Mouse (Mus musculus) neural tube, embryonic 11.5 days (tissue): ENCODE results near the gene Dexi. TPM values are rescaled to one million over a fixed set of nuclear protein-coding genes. Genes with fewer than 3 reads are reported as not detected.

Experiments used
- ATAC-seq: fragments of 200-750 bp; cut with Nextera tagmentation; 2 replicates; pipeline ENCODE4 v1.8.0; 2017; ENCODE audit warnings: moderate number of reproducible peaks, mild to moderate bottlenecking, moderate TSS enrichment, moderate library complexity; ENCODE audit not compliant: insufficient read depth, low FRiP score, low TSS enrichment
- DNase-seq: peaks from one replicate; pipeline ENCODE4 v3.0.0-alpha.2; 2015; ENCODE audit warnings: low spot score
- H3K27ac ChIP-seq: fragments of 300-500 bp; sonication (generic); 2 replicates; pipeline ENCODE4 v1.5.1; 2014; ENCODE audit warnings: low read depth, mild to moderate bottlenecking, low read length
- H3K27me3 ChIP-seq: fragments of 300-500 bp; sonication (generic); 2 replicates; pipeline ENCODE4 v1.6.1; 2014; ENCODE audit warnings: mild to moderate bottlenecking, low read length, mixed read lengths; ENCODE audit not compliant: control insufficient read depth, insufficient read depth
- H3K36me3 ChIP-seq: fragments of 300-500 bp; sonication (generic); 2 replicates; pipeline ENCODE4 v1.6.1; 2014; ENCODE audit warnings: mild to moderate bottlenecking, low read length, moderate library complexity, mixed read lengths; ENCODE audit not compliant: control insufficient read depth, insufficient read depth
- H3K4me1 ChIP-seq: fragments of 300-500 bp; sonication (generic); 2 replicates; pipeline ENCODE4 v1.6.1; 2014; ENCODE audit warnings: low read length, mixed read lengths; ENCODE audit not compliant: control insufficient read depth, insufficient read depth
- H3K4me2 ChIP-seq: fragments of 300-500 bp; sonication (generic); 2 replicates; pipeline ENCODE4 v1.6.1; 2014; ENCODE audit warnings: low read depth, mild to moderate bottlenecking, moderate library complexity
- H3K4me3 ChIP-seq: fragments of 300-500 bp; sonication (generic); 2 replicates; pipeline ENCODE4 v1.5.1; 2014; ENCODE audit warnings: low read depth, low read length
- H3K9ac ChIP-seq: fragments of 300-500 bp; sonication (generic); 2 replicates; pipeline ENCODE4 v1.6.1; 2014; ENCODE audit warnings: mild to moderate bottlenecking, low read length
- H3K9me3 ChIP-seq: fragments of 300-500 bp; sonication (generic); 2 replicates; pipeline ENCODE4 v1.6.1; 2016; ENCODE audit warnings: low read length; ENCODE audit not compliant: control insufficient read depth
- WGBS: fragments of 180-500 bp; shearing (Covaris S2); extraction: QIAGEN DNeasy Blood & Tissue Kit; methylation state at CpG from one replicate; pipeline ENCODE4 v1.1.7; 2014; 5-methylcytosine and 5-hydroxymethylcytosine counted together
- polyA plus RNA-seq: library from polyadenylated mRNA; unstranded; fragments of >200 nt; fragmentation: Nextera tagmentation; extraction: Ambion mirVana; gene quantifications from 2 replicates; pipeline ENCODE4 v1.2.1, GENCODE M21; 2014

Dexi gene
- polyA plus RNA-seq, 1 experiment from 2014 or later = 24.1 TPM

GRCm38 (mm10) chr16:10546865-10547264 is 4.0 kb upstream of the Dexi start:
- Histone ChIP-seq H3K9me3 (no peaks in the 10 kb centered on the region), H3K9ac (no peak overlapping the region), H3K27me3 (no peaks in the 10 kb centered on the region), H3K4me3 (no peak overlapping the region), H3K27ac (no peak overlapping the region), H3K36me3 (no peaks in the 10 kb centered on the region), H3K4me2 (no peak overlapping the region), H3K4me1 (peaks cover 6% of the 10 kb centered on the region; the same call in 1 of the 2 replicates)
- DNase-seq (no peak), ATAC-seq (no peak)
- WGBS = 77% methylated on average over 3 of the region's 3 CpGs

DNA sequence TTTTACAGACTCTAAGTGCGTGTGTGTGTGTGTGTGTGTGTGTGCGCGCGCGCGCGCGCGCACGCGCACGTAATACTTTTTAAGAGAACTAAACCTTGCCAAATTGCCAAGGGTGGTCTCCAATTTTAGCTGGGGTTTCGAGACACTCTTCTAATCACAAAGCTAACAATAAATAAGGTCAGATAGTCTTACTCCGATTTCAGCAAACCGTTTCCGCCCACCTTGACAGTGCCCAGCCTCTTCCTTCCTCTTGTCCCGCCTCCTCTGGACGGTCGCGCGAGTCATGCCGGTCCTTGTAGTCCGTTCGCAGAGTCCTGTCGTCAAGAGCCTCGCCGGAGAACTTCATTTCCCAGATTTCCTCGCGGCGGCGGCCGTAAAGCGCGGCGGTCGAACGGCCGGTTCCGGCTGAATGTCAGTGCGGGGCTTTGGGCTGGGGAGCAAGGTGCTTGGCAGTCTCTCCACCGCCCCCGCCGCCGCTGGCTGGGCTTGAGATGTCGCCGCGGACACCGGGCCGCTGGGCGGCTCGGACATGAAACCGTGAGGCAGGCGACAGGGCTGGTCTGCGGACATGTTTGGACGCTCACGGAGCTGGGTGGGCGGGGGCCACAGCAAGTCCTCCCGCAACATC is 2.3 kb upstream of the Dexi start, which contains the start of gene Clec16a:
Gene Clec16a (plus strand): TSS at position 345 of the 628 bp plus-strand sequence.
- Histone ChIP-seq H3K9me3 (no peaks in the 10 kb centered on the region), H3K4me2 (peak within 1 kb of the TSS; percentile 51), H3K36me3 (no peaks in the 10 kb centered on the region), H3K27ac (no peak within 1 kb of the TSS), H3K4me3 (peak within 1 kb of the TSS; percentile 55), H3K27me3 (no peaks in the 10 kb centered on the region), H3K4me1 (peaks cover 21% of the 10 kb centered on the region), H3K9ac (peak within 1 kb of the TSS; percentile 47)
- ATAC-seq = peak; percentile 87
- DNase-seq = peak; percentile 95
- under 1% methylated on average over 58 of the region's 58 CpGs for WGBS

DNA sequence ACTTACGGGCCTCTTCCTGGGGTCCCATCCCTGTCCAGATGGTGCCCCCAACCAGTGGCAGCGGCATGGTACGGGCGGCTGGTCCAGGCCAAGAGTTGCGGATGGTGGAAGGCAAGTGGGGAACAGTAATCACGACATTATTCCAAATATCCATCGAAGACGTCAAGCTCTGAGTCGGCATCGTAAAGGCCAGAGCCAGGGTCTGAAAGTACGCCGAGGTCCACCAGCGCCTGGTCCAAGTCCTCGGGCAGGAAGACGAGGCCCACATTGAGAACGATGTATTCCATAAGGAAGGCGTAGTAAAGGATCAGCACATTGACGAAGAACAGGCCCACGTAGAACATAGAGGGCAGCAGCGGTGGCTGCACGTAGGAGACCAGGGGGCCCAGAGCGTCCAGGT is 588 bp downstream of the Dexi start:
- H3K4me3 ChIP-seq = peak overlapping the region; percentile 87
- WGBS = 3% methylated on average over 22 of the region's 22 CpGs
- no peak; the same call in 1 of the 2 replicates for ATAC-seq
- H3K4me1 ChIP-seq = peaks cover 21% of the 10 kb centered on the region
- H3K36me3 ChIP-seq = no peaks in the 10 kb centered on the region
- peak overlapping the region; percentile 73; the same call in 1 of the 2 replicates for H3K27ac ChIP-seq
- H3K4me2 ChIP-seq = peak overlapping the region; percentile 91
- no peaks in the 10 kb centered on the region for H3K27me3 ChIP-seq
- peak overlapping the region; percentile 92 for H3K9ac ChIP-seq
- no peaks in the 10 kb centered on the region for H3K9me3 ChIP-seq
- peak; percentile 34 for DNase-seq

GRCm38 (mm10) chr16:10541598-10541930 is 1.3 kb downstream of the Dexi start:
- Histone ChIP-seq H3K4me3 (peak overlapping the region; percentile 87), H3K27ac (no peak overlapping the region), H3K36me3 (no peaks in the 10 kb centered on the region), H3K4me2 (peak overlapping the region; percentile 91), H3K9ac (peak overlapping the region; percentile 92), H3K27me3 (no peaks in the 10 kb centered on the region), H3K9me3 (no peaks in the 10 kb centered on the region), H3K4me1 (peaks cover 21% of the 10 kb centered on the region)
- no peak for ATAC-seq
- no peak for DNase-seq
- 43% methylated on average over 7 of the region's 7 CpGs for WGBS

DNA sequence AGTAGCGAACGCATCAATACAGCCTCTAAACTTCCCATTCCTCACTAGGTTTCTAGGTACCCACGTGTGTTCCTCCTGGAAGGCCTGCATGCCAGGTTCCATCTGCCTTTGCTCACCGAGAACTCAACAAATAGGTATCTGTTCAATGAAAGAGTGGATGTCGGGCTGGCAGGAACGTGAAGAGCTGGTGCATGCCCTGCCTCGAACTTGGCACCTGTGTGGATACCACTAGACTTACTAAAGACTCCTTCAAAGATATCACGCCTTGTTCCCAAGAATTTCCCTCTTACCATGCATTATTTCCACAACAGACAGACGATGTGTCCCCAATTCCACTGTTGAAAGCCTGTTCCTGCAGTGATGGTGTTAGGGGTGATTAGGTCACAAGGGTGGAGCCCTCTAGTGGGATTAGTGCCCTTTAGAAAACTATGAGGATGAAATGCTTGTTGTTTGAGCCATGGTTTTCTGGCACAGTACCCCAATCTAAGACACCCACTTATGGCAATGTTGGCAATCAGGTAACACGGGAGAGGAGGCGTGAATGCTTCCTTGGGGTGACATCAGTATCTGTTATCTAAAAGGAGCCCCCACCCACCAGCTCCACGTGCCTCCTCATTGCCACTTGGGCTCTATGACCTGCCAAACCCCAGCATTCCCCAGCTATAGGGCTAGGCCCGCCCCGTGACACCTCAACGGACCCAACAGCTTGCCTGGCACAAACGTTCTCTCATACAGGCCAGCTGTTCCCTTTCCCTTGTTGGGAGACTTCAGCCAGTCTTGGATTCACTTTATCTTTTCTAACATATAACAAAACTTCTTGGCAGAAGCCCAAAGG is 1.9 kb downstream of the Dexi start:
- Histone ChIP-seq H3K4me3 (peak overlapping the region; percentile 87), H3K27ac (no peak overlapping the region), H3K4me2 (peak overlapping the region; percentile 91), H3K4me1 (peaks cover 15% of the 10 kb centered on the region), H3K36me3 (no peaks in the 10 kb centered on the region), H3K27me3 (no peaks in the 10 kb centered on the region), H3K9me3 (no peaks in the 10 kb centered on the region), H3K9ac (peak overlapping the region; percentile 92)
- ATAC-seq (no peak), DNase-seq (no peak)
- 75% methylated on average over 16 of the region's 16 CpGs for WGBS

DNA sequence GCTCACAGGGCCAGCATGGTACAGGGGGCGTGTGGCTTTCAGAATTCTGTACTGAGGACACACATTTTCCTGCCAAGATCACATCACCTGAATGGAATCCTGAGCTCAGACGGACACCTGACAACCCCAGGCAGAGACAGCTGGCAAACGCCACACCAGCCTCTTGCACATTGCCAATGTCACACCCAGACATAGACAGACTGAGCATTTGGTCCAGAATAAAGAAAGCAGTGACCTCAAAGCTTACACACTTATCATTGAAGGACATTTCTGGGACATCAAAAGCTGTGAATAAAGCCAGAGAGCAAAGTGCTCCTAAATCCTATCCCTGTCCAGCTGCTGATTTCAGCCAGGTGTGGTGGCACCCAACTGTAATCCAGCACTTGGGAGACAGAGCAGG is 5.9 kb downstream of the Dexi start:
- H3K9me3 ChIP-seq = no peaks in the 10 kb centered on the region
- no peak for DNase-seq
- no peaks in the 10 kb centered on the region for H3K36me3 ChIP-seq

DNA sequence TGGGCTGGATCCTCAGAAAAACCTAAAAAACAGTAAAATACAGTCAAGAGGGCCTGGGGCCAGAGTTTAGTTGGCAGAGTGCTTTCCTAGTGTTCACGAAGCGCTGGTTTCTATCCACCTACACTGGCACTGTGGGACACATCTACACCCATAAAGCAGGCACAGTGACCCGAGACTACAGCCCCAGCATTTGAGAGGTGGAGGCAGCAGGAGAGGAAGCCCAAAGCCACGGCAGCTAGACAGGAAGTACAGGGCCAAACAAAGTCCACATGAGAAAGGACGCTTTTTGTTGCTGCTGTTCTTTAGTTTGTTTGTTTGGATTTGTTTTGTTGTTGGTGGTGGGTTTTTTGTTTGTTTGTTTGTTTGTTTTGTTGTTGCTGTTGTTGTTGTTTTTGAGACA is 6.5 kb downstream of the Dexi start:
- Histone ChIP-seq H3K27me3 (no peaks in the 10 kb centered on the region), H3K27ac (no peak overlapping the region), H3K4me3 (no peak overlapping the region), H3K4me1 (peaks cover 10% of the 10 kb centered on the region), H3K36me3 (no peaks in the 10 kb centered on the region), H3K9ac (no peak overlapping the region), H3K9me3 (no peaks in the 10 kb centered on the region), H3K4me2 (no peak overlapping the region)
- 84% methylated on average over 5 of the region's 5 CpGs for whole genome bisulfite sequencing
- no peak for DNase-seq
- no peak for ATAC-seq

More for the DNA sequence above, 5.9 kb downstream of the Dexi start:
- H3K27ac ChIP-seq = no peak overlapping the region
- H3K9ac ChIP-seq = no peak overlapping the region
- peaks cover 15% of the 10 kb centered on the region for H3K4me1 ChIP-seq
- WGBS = 81% methylated on average over 3 of the region's 3 CpGs
- no peak overlapping the region for H3K4me2 ChIP-seq
- no peak for ATAC-seq
- no peak overlapping the region for H3K4me3 ChIP-seq
- H3K27me3 ChIP-seq = no peaks in the 10 kb centered on the region

- Histone ChIP-seq H3K4me1 (no peaks in the 10 kb centered on the region), H3K9ac (no peak overlapping the region), H3K9me3 (no peaks in the 10 kb centered on the region), H3K27ac (no peak overlapping the region), H3K27me3 (no peaks in the 10 kb centered on the region), H3K4me3 (no peak overlapping the region), H3K4me2 (no peak overlapping the region), H3K36me3 (no peaks in the 10 kb centered on the region)
- DNase-seq (no peak), ATAC-seq (no peak)
- WGBS = 91% methylated on average over 7 of the region's 7 CpGs
Measured at GRCm38 (mm10) chr16:10534567-10534966, 8.3 kb downstream of the Dexi start.

- 91% methylated on average over 4 of the region's 4 CpGs for WGBS
- H3K4me2 ChIP-seq = no peak overlapping the region
Measured at GRCm38 (mm10) chr16:10533781-10534180, 9.1 kb downstream of the Dexi start.

More at GRCm38 (mm10) chr16:10533781-10534180, 9.1 kb downstream of the Dexi start:
- H3K27me3 ChIP-seq = no peaks in the 10 kb centered on the region
- H3K9me3 ChIP-seq = no peaks in the 10 kb centered on the region
- no peak overlapping the region for H3K27ac ChIP-seq
- H3K4me3 ChIP-seq = no peak overlapping the region
- no peak for DNase-seq
- ATAC-seq = no peak
- H3K36me3 ChIP-seq = no peaks in the 10 kb centered on the region
- no peaks in the 10 kb centered on the region for H3K4me1 ChIP-seq
- H3K9ac ChIP-seq = no peak overlapping the region
